Mouse (Mus musculus): ENCODE results near the gene BC016579.
A peak's percentile ranks its signal among the peaks of the same experiment; 100 is the strongest.

Gene BC016579

GRCm38 (mm10) chr16:45641301-45641700 lies 12.6 kb downstream of the BC016579 start:
- no peak for DNase-seq (ENCODE audit: low spot score)

GRCm38 (mm10) chr16:45640070-45640762 lies 13.7 kb downstream of the BC016579 start:
- DNase-seq (ENCODE audit: low spot score) = no peak

- no peak for DNase-seq (ENCODE audit: low spot score)
Observed at GRCm38 (mm10) chr16:45635826-45636225, 18.0 kb downstream of the BC016579 start.

- DNase-seq (ENCODE audit: low spot score) = no peak
Observed at GRCm38 (mm10) chr16:45632420-45632819, 21.4 kb downstream of the BC016579 start.

GRCm38 (mm10) chr16:45630347-45630960 lies 23.4 kb downstream of the BC016579 start:
- peak; percentile 71 for DNase-seq (ENCODE audit: low spot score)

- DNase-seq (ENCODE audit: low spot score) = no peak
Observed at GRCm38 (mm10) chr16:45629497-45630105, 24.3 kb downstream of the BC016579 start.

- DNase-seq (ENCODE audit: low spot score) = no peak
Observed at GRCm38 (mm10) chr16:45625342-45625741, 28.5 kb downstream of the BC016579 start.

- no peak for DNase-seq (ENCODE audit: low spot score)
Observed at GRCm38 (mm10) chr16:45624791-45625190, 29.1 kb downstream of the BC016579 start.

- no peak for DNase-seq (ENCODE audit: low spot score)
Observed at GRCm38 (mm10) chr16:45623230-45623629, 30.6 kb downstream of the BC016579 start.

GRCm38 (mm10) chr16:45619751-45620375 lies 34.0 kb downstream of the BC016579 start:
- no peak for DNase-seq (ENCODE audit: low spot score)

- no peak for DNase-seq (ENCODE audit: low spot score)
Observed at GRCm38 (mm10) chr16:45615944-45616343, 37.9 kb downstream of the BC016579 start.

- no peak for DNase-seq (ENCODE audit: low spot score)
Observed at GRCm38 (mm10) chr16:45613247-45613646, 40.6 kb downstream of the BC016579 start.

GRCm38 (mm10) chr16:45610267-45610666 lies 43.6 kb downstream of the BC016579 start, which contains the start of gene Gcsam:
TSS of gene Gcsam (plus strand) at chr16:45610380.
- DNase-seq (ENCODE audit: low spot score) = no peak

- DNase-seq (ENCODE audit: low spot score) = peak; percentile 19
Observed at GRCm38 (mm10) chr16:45609300-45609699, 44.6 kb downstream of the BC016579 start.

GRCm38 (mm10) chr16:45608481-45608954 lies 45.4 kb downstream of the BC016579 start:
- peak; percentile 11 for DNase-seq (ENCODE audit: low spot score)

- DNase-seq (ENCODE audit: low spot score) = no peak
Observed at GRCm38 (mm10) chr16:45595494-45595893, 58.4 kb downstream of the BC016579 start.

- DNase-seq (ENCODE audit: low spot score) = no peak
Observed at GRCm38 (mm10) chr16:45593656-45594055, 60.2 kb downstream of the BC016579 start.

- DNase-seq (ENCODE audit: low spot score) = peak; percentile 19
Observed at GRCm38 (mm10) chr16:45582512-45582911, 71.4 kb downstream of the BC016579 start.

- no peak for DNase-seq (ENCODE audit: low spot score)
Observed at GRCm38 (mm10) chr16:45579883-45580282, 74.0 kb downstream of the BC016579 start.

All from urinary bladder, postnatal 14 days (tissue).